Comparison of ENCODE assay signal across 13 mouse cellular contexts in genomic region chr6:50973231-50973654, GRCm38 (mm10).
A peak's percentile ranks its signal among the peaks of the same experiment; 100 is the strongest.
DNase-seq lines count a peak whose midpoint lies in the region; ATAC-seq and TF ChIP-seq lines count a peak whose summit lies in the region.
"Had no signal": no experiment of that assay in that cellular context is flagged by ENCODE, and none has a peak within 500 bp of the region (broad histone marks: within the 10 kb centered on the region; RNA-seq: fewer than 3 reads in every experiment).

No protein-coding gene starts in this region.

- DNase-seq in heart, adult 11 months, result peak; percentile 99
- no peak for DNase-seq in heart, postnatal 4 days
- DNase-seq in G1E (ENCODE audit: low spot score), result no peak
- DNase-seq in embryonic facial prominence, embryonic 14.5 days (ENCODE audit: low spot score), result no peak
- DNase-seq in kidney, postnatal 10 days, result peak; percentile 57
- no peak for DNase-seq in left cerebral cortex, postnatal 10 days (ENCODE audit: extremely low spot score in 1 of 2, low spot score in 2 of 2)
- DNase-seq in midbrain, embryonic 14.5 days, result no peak
- DNase-seq: cerebellum, adult 8-10 months; gastrocnemius, postnatal 14 days; lung, embryonic 14.5 days; retina, postnatal 1 day had no signal

- no peaks in the 10 kb centered on the region; the same call in 1 of the 2 replicates for H3K27me3 ChIP-seq in G1E (ENCODE audit: insufficient read depth, low read length)
- no peaks in the 10 kb centered on the region for H3K27me3 ChIP-seq in embryonic facial prominence, embryonic 14.5 days (replicated peaks; ENCODE audit: control insufficient read depth, insufficient read depth, low read length)
- no peaks in the 10 kb centered on the region for H3K27me3 ChIP-seq in midbrain, embryonic 14.5 days (ENCODE audit: control insufficient read depth, insufficient read depth, low read length)
- H3K27me3 ChIP-seq: stomach, embryonic 15.5 days had no signal

- H3K4me3 ChIP-seq in G1E (ENCODE audit: low read depth, low read length), result no peak overlapping the region
- no peak overlapping the region for H3K4me3 ChIP-seq in embryonic facial prominence, embryonic 14.5 days (ENCODE audit: low read depth, low read length)
- no peak overlapping the region for H3K4me3 ChIP-seq in midbrain, embryonic 14.5 days (replicated peaks; ENCODE audit: low read depth, low read length)
- H3K4me3 ChIP-seq: myocyte; stomach, embryonic 15.5 days had no signal

- H3K4me1 ChIP-seq in G1E (ENCODE audit: insufficient read depth, low read depth, low read length), result peaks cover 5% of the 10 kb centered on the region
- peaks cover 17% of the 10 kb centered on the region for H3K4me1 ChIP-seq in embryonic facial prominence, embryonic 14.5 days (ENCODE audit: control insufficient read depth, insufficient read depth, low read length)
- no peaks in the 10 kb centered on the region for H3K4me1 ChIP-seq in midbrain, embryonic 14.5 days (ENCODE audit: control insufficient read depth, insufficient read depth, low read length)

- intact Hi-C loops in left cerebral cortex, postnatal 10 days (cut with DNase I), result no loop called here

- no peaks in the 10 kb centered on the region for H3K36me3 ChIP-seq in G1E (replicated peaks)
- no peaks in the 10 kb centered on the region for H3K36me3 ChIP-seq in embryonic facial prominence, embryonic 14.5 days (ENCODE audit: control insufficient read depth, insufficient read depth, low read length)
- H3K36me3 ChIP-seq in midbrain, embryonic 14.5 days (ENCODE audit: control insufficient read depth, insufficient read depth, low read length), result no peaks in the 10 kb centered on the region
- H3K36me3 ChIP-seq: stomach, embryonic 15.5 days had no signal

- 0 out of 2 replicates have a peak overlapping the region, but pooled peaks have one; percentile 25 for H3K27ac ChIP-seq in embryonic facial prominence, embryonic 14.5 days (replicated peaks; ENCODE audit: low read depth, low read length)
- no peak overlapping the region for H3K27ac ChIP-seq in midbrain, embryonic 14.5 days (replicated peaks; ENCODE audit: low read depth, low read length)
- H3K27ac ChIP-seq: stomach, embryonic 15.5 days had no signal

- WGBS in embryonic facial prominence, embryonic 14.5 days, result 81% methylated on average over 2 of the region's 2 CpGs
- 93% methylated on average over 2 of the region's 2 CpGs for WGBS in midbrain, embryonic 14.5 days

- TF ChIP-seq CTCF in G1E (IDR thresholded peaks at IDR 0.05; ENCODE audit: low read depth, low read length), result no peak

- H3K9me3 ChIP-seq in G1E (replicated peaks), result no peaks in the 10 kb centered on the region
- H3K9me3 ChIP-seq in embryonic facial prominence, embryonic 14.5 days (ENCODE audit: control insufficient read depth, low read length), result no peaks in the 10 kb centered on the region
- no peaks in the 10 kb centered on the region for H3K9me3 ChIP-seq in midbrain, embryonic 14.5 days (ENCODE audit: control insufficient read depth, low read length)
- H3K9me3 ChIP-seq: stomach, embryonic 15.5 days had no signal

- no peak overlapping the region for H3K4me2 ChIP-seq in embryonic facial prominence, embryonic 14.5 days (ENCODE audit: low read depth, low read length)
- H3K4me2 ChIP-seq in midbrain, embryonic 14.5 days (ENCODE audit: low read length), result no peak overlapping the region
- H3K4me2 ChIP-seq: lung, embryonic 14.5 days; stomach, embryonic 15.5 days had no signal

- ATAC-seq in G1E (ENCODE audit: extremely low read depth, insufficient number of reproducible peaks, low FRiP score, poor library complexity, severe bottlenecking), result peak; percentile 34; the same call in 1 of the 2 replicates
- ATAC-seq in embryonic facial prominence, embryonic 14.5 days (ENCODE audit: low read depth), result no peak
- no peak for ATAC-seq in midbrain, embryonic 14.5 days (ENCODE audit: low FRiP score, low TSS enrichment)

- no peak overlapping the region for H3K9ac ChIP-seq in embryonic facial prominence, embryonic 14.5 days (ENCODE audit: low read depth, low read length)
- no peak overlapping the region for H3K9ac ChIP-seq in midbrain, embryonic 14.5 days (replicated peaks; ENCODE audit: low read length)
- H3K9ac ChIP-seq: lung, embryonic 14.5 days; stomach, embryonic 15.5 days had no signal

Comparison
In these comparisons a context has a peak if more than half of its experiments do, and no peak if none do; other contexts are left out.
1. DNase-seq: peak in heart, adult 11 months (single experiment) and kidney, postnatal 10 days (single experiment); none in heart, postnatal 4 days (single experiment), G1E (single experiment), embryonic facial prominence, embryonic 14.5 days (single experiment), left cerebral cortex, postnatal 10 days (0 of 2) and midbrain, embryonic 14.5 days (single experiment).